Mouse (Mus musculus) cerebellum, postnatal 10 days (tissue): ENCODE measurements around the gene 2310030G06Rik.
A peak's percentile ranks its signal among the peaks of the same experiment; 100 is the strongest.

ENCODE experiments used
- DNase-seq, 2 experiments: peaks; one replicate each; pipeline ENCODE4 v3.0.0; 2021; ENCODE audit warnings: mixed read lengths in 2 of 2

2310030G06Rik gene

GRCm38 (mm10) chr9:50700921-50701691 is 45.2 kb downstream of the 2310030G06Rik start:
- peak; percentile 53 to 58 for DNase-seq

GRCm38 (mm10) chr9:50698418-50699409 is 47.6 kb downstream of the 2310030G06Rik start:
- peak; percentile 81 to 83 for DNase-seq

- DNase-seq, result peak; percentile 88 to 90
These were observed 48.7 kb downstream of the 2310030G06Rik start for GRCm38 (mm10) chr9:50697706-50698041.

- no peak for DNase-seq
These were observed 49.3 kb downstream of the 2310030G06Rik start for GRCm38 (mm10) chr9:50696851-50697705.

GRCm38 (mm10) chr9:50695153-50695552 is 51.2 kb downstream of the 2310030G06Rik start:
- no peak for DNase-seq

GRCm38 (mm10) chr9:50693631-50694030 is 52.7 kb downstream of the 2310030G06Rik start:
- DNase-seq, result peak; percentile 74 to 80

GRCm38 (mm10) chr9:50692626-50693580 is 53.4 kb downstream of the 2310030G06Rik start:
- no peak for DNase-seq
